Mouse (Mus musculus): ENCODE measurements at regions not wholly inside any gene's neighbourhood (a gene's known extent, or its start where the extent isn't known, plus 50 kb on each side); places are given as distances from the start of the nearest gene placed in this dataset.
A peak's percentile ranks its signal among the peaks of the same experiment; 100 is the strongest.

DNA sequence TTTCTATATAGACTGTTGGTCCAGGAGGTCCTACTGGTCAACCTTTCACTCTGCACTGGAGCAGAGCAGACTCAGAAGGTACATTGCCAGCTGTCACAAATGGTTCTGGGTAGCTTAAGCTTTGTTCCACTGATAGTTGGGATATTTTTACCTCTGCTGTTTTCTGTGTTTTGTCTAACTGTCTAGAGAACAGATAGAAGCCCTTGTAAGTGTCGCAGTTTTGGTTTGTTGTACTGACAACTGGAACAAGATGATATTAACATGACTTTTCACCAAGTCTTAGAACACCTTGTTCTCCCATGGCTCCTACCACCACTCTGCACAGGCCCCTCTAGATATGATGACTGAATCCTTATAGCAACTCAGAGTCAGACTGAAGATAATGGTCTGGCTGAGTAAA lies 199.9 kb upstream of the Trib2 start:
- no peak for DNase-seq (ENCODE audit: low spot score)

DNA sequence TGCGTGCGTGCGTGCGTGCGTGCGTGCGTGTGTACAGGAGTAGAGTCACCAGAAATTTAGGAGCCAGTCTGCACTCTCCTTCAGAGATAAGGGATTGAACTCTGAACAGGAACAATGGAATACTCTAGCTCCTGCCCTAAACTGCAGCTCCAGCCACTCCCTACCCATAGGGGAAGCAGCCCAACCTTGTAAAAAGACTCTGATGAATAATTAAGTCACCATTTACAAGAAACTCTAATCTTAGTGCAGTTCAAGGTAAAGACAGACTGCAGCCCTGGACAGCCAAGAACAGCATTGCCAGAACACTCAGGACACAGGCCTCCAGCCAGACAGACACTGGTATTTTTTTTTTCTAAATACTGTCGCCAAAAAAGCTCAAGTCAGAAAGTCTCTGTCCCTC lies 198.9 kb upstream of the Trib2 start:
- no peak for DNase-seq (ENCODE audit: low spot score)

DNA sequence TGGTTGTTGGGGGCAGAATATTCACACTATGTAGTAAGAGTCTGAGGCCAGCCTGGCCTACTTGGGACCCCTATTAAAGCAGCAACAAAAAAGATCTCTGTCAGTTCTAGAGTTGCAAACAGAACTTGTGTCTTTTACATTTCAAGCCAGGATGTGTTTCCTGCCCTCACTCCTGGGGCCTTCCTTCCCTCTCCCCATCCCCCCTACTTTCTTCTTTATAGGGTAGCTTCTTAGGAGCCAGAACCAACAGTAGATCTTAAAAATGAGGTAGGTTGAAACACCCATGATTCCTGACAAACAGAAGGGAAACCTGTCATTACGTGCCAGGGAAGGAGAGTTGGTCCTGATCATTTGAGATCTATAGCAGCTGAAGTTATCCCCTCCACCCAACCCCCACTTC lies 198.0 kb upstream of the Trib2 start:
- no peak for DNase-seq (ENCODE audit: low spot score)

DNA sequence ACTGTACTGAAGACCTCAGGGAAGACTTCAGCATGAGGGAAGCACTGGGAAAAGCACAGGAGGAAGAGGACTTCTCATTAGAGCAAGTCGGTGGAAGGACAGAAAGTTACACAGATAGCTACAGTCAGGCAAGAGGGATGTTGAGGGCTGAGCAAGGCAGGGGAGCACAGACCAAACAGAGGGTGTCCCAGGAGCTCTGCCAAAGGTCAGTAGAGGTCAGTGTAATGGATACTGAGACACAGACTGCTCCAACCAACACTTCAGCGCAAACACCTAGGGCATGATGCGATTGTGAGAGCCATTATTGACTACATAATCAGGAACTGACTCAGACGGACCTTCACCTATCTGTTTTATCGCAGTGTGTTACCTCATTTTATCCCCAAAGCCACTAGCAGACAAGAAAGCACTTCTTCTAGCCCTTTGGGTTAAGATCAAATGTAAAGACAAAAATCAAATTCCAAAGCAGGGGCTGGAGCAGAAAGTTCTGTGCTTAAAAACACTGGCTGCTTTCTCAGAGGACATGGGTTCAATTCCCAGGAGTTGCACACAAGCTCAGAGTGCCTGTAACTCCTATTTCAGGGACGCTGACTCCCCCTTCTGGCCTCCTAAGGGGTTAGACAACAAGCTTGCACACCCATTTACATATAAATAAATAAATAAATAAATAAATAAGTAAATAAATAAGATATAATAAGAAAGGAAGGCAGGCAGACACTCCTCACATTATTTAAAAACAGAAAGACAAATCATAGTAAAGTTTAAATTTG lies 197.3 kb upstream of the Trib2 start:
- DNase-seq (ENCODE audit: low spot score), result no peak

DNA sequence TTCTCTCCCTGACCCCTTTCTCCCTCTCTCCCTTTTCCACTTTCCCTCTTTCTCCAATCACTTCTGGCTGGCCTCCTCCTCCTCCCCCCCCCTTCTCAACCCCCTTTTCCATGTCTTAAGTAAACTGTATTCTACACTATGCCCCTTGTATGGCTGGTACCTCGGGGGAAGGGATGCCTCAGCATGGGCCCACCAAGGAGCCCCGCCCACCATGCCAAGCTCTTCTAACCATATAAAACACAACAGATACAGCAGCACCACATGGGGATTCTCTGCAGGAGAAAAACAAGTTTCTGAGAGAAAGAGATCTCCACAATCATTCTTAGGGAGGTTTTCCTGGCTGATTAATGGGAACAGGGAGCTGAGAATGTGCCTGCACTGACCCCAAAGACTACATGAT lies 196.6 kb upstream of the Trib2 start:
- DNase-seq (ENCODE audit: low spot score), result no peak

DNA sequence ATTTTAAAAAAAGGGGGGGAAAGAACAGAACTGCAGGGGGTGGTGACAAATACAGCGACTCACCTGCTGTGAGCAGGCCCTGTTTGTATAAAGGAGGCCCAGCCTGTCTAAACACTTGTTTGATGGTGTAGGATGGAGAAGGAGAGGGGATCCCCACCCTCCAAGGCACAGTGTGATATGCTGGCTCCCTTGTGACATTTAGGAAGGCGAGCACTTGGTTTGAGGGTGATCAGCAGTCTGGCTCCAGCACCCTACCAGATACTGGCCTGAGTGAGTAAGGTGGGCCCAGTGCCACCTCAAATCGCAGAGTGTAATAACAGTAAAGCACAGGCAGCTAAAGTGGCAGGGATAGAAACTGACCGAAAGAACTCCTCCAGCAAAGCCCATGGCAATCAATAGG lies 195.4 kb upstream of the Trib2 start:
- DNase-seq (ENCODE audit: low spot score), result no peak

DNA sequence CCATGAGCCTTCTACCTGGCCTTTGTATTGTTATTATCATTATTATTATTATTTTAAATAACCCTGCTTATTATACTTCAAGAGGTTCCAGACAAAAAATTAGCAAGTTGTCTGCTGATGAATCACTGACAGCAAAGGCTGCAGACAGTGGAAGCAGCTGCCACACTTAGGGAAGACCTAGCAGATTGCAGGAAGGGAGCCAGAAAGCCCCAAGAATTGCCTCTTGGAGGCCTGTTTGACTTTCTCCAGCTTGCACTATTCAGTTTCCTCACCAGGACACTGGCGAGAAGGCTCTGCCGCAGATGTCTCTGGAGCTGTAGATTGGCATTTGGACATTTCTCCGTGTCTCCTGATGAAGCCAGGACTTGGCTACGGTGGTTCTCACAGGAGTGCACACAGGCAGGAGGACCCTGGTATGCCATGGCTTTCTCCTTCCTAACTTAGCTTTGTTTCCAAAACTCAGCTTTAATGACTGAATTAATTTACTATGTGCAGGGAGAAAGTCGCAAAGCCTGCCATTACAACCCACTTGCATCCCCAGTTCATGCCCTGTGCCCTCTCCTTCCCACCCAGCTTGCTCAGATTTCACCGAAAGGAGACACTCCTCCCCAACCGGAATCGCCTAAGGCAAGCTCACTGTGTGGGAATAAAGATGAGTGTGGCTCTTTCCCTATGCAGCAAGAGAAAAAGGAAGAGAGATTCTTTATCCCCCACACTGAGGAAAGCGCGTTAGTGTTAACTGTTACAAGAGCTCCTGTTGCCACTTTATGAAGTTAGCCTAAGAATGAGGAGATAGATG lies 193.3 kb upstream of the Trib2 start:
- DNase-seq (ENCODE audit: low spot score), result peak; percentile 35

DNA sequence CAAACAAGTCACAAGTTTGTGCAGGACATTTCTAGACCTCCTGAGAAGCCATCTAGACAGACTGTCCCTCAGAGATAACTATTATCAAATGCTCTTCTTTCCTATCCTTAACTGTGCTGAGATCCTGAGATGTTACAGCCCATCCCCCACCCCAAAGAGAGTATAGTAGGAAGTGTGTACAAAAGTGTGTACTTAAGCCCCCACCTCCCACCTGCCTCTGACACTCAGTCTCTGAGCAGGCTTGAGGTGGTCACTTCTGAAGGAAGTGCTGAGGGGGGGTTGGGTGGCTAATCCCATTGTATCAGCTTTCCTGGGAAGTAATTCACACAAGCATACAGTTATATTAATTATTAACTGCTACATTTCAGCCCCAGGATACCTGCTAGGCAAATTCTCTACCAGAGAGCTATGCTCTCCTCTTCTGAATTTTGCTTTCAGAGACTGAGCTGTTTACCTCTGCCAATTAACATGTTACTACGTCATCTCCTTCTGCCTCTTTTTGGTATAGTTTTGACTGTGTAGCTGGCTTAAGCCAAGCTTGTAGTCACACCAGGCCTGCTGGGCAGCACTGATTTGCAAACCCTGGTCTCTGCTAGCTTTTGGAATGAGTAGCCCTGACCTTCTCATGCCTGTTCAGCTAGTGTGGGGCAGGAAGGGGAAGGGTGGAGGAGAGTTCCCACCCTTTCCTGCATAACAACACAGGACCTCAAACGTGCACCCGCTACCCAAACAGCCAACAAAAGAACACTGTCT lies 192.2 kb upstream of the Trib2 start:
- DNase-seq (ENCODE audit: low spot score), result no peak

DNA sequence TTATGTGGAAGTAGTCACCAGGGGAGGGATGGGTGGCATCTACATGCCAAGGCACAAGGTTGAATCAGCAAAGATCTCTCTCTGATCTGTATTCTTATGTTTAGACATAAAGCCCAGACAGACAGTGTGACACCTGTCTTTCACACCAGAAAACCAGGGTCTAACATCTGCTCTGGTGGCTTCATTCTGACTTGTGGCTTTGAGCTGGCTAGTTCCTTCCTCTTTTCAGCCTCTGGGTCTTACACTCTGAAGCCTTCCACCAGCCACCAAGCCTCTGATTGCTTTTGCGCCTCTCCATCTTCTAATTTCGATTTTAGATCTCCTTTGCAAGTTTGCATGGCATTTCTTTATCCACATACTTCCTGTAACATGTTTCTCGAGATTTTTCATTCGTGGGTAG lies 191.5 kb upstream of the Trib2 start:
- no peak for DNase-seq (ENCODE audit: low spot score)

DNA sequence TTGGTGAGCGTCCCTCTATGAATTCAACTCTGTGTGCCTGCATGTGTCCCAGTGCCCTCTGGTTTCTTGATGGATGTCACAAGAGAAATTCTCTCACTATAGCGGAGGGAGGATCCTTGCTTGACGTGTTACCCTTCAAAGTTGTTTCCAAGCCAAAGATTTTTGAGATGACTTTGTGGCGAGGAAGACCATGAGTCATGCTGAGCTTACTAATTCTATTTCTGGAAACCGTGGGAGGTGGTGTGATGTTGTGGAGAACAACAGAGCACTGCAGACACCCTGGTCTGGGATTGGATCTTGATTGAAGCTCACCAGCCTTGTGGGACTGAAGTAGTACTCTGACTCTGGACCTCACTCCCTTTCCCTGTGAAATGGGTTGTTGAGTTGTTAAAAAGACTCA lies 190.0 kb upstream of the Trib2 start:
- DNase-seq (ENCODE audit: low spot score), result peak; percentile 45

DNA sequence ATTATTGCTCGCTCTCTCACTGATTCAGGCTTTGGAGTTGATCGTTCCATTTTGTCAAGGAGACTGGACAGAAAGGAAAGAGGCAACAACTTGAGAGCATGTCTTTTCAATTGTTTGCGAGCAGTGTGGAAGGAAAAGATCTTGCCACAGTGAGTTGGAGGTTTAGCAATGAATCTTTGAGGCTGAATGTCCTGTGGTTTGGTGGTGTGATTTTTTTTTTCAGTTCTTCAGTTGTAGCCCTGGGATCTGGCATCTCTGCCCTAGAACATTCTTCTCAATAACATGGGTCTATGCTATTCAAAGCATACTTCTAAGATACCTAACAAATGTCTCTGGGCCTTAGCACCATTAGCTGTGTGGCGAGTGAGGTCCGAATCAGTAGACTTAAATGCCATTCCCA lies 189.6 kb upstream of the Trib2 start:
- DNase-seq (ENCODE audit: low spot score), result no peak

DNA sequence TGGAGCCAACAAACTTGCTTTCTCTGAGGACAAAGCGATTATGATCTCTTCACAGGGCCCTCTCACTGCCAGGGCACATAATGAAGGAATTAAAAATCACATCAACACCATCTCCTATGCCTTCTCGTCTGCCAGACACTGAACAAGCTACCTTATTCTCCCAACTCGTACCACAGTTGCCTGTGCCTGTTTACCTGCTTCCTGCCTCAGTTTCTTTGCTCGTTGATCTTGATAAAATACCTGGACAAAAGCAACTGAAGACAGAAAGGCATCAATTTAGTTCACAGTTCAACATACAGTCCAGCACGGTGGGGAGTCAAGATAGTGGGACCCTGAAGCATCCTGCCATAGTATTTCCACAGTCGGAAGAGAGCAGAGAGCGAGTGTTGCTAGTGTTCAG lies 185.1 kb upstream of the Trib2 start:
- no peak for DNase-seq (ENCODE audit: low spot score)

DNA sequence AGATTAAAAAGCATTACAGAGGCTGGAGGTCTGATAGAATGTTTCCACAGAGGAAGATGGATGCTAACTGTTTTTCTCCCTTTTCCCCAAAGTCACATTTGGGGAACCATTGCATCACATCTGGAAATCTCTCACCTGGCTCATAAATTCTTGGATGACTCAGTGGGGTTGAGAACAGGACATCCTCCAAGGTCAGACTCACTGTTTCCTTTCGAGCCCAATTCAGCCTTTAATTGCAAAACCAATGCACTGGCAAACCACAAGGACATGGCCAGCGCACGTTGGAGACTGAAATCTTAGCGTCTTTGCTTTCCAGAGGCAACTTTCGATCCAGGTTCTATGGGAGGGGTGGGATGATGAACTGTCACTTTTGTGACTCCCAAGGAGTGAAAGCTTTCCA lies 184.5 kb upstream of the Trib2 start:
- DNase-seq (ENCODE audit: low spot score), result no peak

DNA sequence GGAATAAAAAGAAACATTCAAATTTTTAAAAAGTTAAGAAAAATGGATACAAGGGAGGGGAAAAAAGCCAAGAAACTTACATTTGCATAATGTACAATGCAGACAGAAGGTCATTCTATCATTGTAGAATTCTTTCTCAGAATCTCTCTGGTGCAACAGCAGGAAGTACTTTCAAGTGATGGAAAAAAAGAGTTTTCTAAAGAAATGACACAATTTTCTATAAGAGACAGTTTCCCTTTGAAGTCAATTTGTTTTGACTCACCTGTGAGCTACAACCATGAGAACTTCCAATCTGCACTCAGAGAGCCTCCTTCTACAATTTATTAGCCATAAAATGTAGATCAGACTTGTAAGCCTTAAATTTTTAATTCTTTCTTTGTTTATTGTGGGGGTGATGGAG lies 181.6 kb upstream of the Trib2 start:
- DNase-seq (ENCODE audit: low spot score), result no peak

DNA sequence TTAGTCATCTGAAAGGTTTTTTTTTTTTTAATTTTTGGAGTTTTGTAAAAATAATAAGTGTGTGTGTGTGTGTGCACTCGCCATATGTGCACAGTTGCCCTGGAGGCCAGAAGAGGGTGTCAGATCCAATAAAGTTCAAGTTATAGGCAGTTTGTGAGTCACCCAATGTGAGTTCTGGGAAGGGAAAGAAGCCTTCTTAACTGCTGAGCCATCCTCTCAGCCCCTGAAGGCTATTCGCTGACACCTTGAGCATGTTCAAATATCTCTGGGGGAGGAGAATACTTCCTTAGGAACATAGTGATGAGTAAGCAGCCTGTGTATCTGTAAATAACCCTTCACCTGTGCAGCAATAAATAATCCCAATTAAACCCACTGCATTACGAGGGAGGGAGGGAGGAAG lies 177.1 kb upstream of the Trib2 start:
- DNase-seq (ENCODE audit: low spot score), result no peak

DNA sequence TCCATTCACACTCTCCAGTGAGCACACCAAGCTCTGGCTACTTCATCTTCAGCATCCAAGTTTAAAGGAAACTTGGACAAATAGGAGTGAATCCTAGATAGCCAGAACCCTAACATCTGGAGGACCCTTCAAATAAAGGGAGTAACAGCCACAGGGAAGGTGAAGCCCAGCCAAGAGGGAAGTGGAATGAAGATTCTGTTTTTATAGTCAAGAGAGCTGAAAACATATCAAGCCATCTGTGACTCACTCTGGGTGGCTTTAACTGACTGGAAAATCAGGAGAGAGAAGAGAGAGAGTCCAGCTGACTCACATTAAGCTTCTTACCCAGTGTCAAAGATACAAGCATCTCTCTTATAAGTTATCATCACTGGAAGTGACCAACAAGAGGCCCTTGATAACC lies 169.6 kb upstream of the Trib2 start:
- DNase-seq (ENCODE audit: low spot score), result peak; percentile 24

DNA sequence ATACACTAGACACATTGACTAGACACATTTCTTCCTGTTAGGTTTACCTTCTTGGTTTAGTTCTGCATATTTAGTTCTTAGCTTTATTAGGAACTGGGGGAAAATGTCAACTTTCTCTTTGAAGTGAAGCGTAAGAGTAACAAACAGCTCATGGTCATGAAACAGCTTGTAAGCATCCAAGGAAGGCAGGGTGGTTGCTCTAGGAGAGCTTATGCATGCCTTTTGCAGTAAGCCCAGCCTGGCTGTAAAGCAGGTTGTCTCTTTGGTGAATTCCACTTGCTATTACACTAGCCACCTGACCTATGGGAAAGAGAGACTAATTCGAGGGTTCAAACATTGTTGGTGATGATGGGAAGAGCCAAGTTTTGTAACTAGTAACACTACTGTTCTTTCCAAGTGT lies 168.9 kb upstream of the Trib2 start:
- DNase-seq (ENCODE audit: low spot score), result no peak

DNA sequence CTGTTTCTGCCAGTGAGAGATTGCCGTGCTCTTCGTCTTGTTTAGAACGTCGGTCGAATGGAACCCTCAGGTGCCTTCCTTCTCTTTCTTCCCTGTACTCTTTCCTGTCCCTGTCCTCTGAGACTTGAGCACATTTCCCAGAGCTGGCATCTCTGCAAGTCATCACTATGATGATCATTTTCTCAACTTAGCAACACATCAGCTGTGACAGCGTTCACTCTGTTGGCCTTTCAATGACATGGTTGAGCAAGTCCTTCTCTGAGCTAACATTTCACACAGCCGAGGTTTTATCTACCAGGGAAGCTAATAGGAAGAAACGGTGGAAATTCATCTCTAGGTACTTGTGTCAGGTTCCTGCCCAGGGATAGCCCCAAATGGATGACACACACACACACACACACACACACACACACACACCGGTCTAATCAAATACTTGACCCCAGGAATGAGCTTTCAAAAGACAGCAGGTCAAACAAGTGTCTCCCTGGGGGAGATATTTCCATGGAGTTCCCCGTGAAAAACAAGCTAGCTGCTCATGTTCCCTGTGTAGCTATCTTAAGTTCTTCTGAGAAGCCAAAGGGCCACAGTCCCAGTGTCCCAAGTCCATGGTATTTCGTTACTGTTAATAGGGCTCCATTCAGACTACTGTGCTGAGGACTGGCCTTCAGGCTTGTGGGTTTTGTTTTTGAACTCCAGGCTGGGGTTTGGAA lies 167.0 kb upstream of the Trib2 start:
- no peak for DNase-seq (ENCODE audit: low spot score)

DNA sequence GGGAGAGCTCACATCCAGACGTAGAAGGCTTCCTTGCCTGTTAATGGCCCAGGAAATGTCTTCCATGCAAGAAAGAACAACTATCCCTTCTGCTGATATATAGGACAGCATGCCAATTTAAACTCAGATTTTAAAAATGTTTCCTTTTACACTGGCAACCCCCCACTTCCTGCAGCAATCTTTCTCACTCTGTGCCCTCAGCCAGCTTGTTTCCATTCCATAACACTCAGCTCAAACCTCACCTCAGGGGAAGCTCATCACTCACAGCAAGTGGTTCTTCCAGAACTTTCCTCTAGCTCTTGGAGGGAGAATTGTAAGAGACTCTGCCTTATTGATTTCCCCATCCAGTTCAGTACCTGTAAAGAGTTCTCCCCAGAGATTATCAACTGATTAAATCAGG lies 165.0 kb upstream of the Trib2 start:
- no peak for DNase-seq (ENCODE audit: low spot score)

DNA sequence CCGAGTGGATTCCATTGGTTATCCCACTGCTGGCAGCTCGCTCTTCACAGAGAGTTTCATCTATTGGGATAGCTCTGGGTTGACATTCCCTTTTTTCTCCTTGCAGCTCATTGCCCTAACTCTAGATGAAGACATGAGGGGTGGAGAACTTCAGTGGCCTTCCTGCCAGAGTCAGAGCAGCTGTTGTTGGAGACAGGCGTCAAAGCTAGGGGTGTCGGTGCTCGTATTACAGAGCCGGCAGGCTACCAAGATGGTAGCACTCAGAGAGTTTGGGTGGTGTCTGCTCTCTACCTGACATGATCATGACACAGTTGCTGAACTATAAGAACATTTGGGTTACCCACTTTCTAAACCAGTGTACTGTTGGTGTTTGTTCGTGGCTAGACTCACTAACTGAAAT lies 162.5 kb upstream of the Trib2 start:
- DNase-seq (ENCODE audit: low spot score), result no peak

DNA sequence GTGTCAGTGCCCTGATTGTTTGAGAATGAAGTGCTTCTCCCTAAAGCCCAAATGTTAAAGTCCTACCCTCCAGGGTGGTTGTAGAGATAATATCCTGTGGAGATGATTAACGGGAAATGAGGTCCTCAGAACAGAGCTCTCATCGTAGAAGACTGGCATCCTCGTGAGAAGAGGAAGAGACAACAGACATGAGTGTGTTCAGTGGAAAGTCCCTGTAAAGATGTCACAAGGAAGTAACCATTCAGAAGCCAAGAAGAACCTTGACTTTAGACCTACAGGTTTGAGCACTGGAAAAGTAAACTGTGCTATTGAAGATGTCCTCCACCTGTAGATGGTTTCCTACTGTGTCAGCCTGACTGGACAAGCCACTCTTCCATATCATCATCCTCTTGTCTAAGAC lies 155.1 kb upstream of the Trib2 start:
- DNase-seq (ENCODE audit: low spot score), result no peak

DNA sequence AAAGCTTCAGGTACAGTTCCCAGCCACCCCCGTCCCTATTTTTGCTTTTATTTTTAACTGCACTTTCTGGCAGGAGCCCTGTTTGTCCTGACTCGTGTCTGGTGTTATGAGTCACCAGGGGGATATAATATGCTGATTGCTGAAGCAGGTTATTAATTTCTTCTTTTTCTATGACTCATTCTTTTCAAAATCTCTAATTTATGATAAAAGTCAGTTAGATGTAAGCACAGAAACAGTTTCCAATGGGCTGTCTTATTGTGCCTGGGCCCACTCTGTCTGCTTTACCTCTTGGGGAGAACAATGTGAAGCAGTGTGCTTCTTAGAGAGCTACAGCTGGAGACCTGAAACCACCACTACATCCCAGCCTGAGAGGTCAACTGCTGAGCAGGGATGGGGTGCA lies 153.5 kb upstream of the Trib2 start:
- DNase-seq (ENCODE audit: low spot score), result no peak

Measured in MN1 (cell line).